Mouse (Mus musculus) intestine, embryonic 16.5 days (tissue): ENCODE measurements around the gene Sike1. TPM values are rescaled to one million over a fixed set of nuclear protein-coding genes. Genes with fewer than 3 reads are reported as not detected.
A peak's percentile ranks its signal among the peaks of the same experiment; 100 is the strongest.

Source experiments
- ATAC-seq: fragments of 200-750 bp; cut with Nextera tagmentation; 2 replicates; pipeline ENCODE4 v1.8.0; 2017; ENCODE audit warnings: moderate TSS enrichment, moderate library complexity
- H3K27ac ChIP-seq: fragments of 300-500 bp; sonication (generic); 2 replicates; pipeline ENCODE4 v1.5.1; 2014; ENCODE audit warnings: mild to moderate bottlenecking, low read length
- H3K27me3 ChIP-seq: fragments of 300-500 bp; sonication (generic); replicated peaks from 2 replicates; pipeline ENCODE4 v1.6.1; 2014; ENCODE audit warnings: low read length, control low read depth, mixed read lengths; ENCODE audit not compliant: control insufficient read depth, insufficient read depth
- H3K36me3 ChIP-seq: fragments of 300-500 bp; sonication (generic); 2 replicates; pipeline ENCODE4 v1.6.1; 2014; ENCODE audit warnings: low read length, control low read depth; ENCODE audit not compliant: control insufficient read depth, insufficient read depth
- H3K4me1 ChIP-seq: fragments of 300-500 bp; sonication (generic); 2 replicates; pipeline ENCODE4 v1.6.1; 2014; ENCODE audit warnings: low read length, control low read depth, mixed read lengths; ENCODE audit not compliant: control insufficient read depth, insufficient read depth
- H3K4me2 ChIP-seq: fragments of 300-500 bp; sonication (generic); 2 replicates; pipeline ENCODE4 v1.6.1; 2014; ENCODE audit warnings: low read depth, low read length, control low read depth
- H3K4me3 ChIP-seq: fragments of 300-500 bp; sonication (generic); 2 replicates; pipeline ENCODE4 v1.5.1; 2014; ENCODE audit warnings: mild to moderate bottlenecking, low read length
- H3K9ac ChIP-seq: fragments of 300-500 bp; sonication (generic); 2 replicates; pipeline ENCODE4 v1.6.1; 2014; ENCODE audit warnings: low read depth, low read length
- H3K9me3 ChIP-seq: fragments of 300-500 bp; sonication (generic); 2 replicates; pipeline ENCODE4 v1.6.1; 2016; ENCODE audit warnings: low read length, control low read depth; ENCODE audit not compliant: control insufficient read depth
- WGBS: fragments of 180-500 bp; shearing (Covaris S2); extraction: QIAGEN DNeasy Blood & Tissue Kit; methylation state at CpG from one replicate; pipeline ENCODE4 v1.1.7; 2014; 5-methylcytosine and 5-hydroxymethylcytosine counted together
- polyA plus RNA-seq: library from polyadenylated mRNA; unstranded; fragments of >200 nt; fragmentation: Nextera tagmentation; extraction: Ambion mirVana; gene quantifications from 2 replicates; pipeline ENCODE4 v1.2.1, GENCODE M21; 2015

Gene Sike1
- polyA plus RNA-seq, 1 experiment from 2014 or later: 43.4 TPM

DNA sequence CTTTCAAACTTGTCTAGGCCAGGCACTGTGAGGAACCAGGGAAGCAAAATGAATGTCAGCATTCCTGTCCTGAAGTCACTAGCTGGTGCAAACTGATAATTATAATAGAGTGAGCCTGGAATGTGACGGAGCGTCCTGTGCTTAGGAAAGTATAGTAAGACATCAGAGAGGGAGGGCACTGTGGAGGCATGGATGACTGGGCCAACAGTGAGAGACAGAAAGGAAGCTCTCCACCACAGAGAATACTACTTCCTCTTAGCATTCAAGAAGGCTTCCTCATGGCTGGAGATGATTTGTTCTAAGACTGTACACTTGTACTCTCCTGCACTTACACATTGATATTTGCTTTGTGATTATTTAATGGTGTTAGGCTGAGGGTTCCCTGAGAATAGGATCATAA, 21.8 kb downstream of the Sike1 start:
- WGBS: 80% methylated on average over 2 of the region's 2 CpGs
- no peaks in the 10 kb centered on the region for H3K36me3 ChIP-seq
- H3K27me3 ChIP-seq: no peaks in the 10 kb centered on the region
- H3K9me3 ChIP-seq: no peaks in the 10 kb centered on the region
- no peak overlapping the region for H3K4me2 ChIP-seq
- no peak overlapping the region for H3K4me3 ChIP-seq
- no peak for ATAC-seq
- H3K4me1 ChIP-seq: peaks cover 7% of the 10 kb centered on the region
- no peak overlapping the region for H3K9ac ChIP-seq
- no peak overlapping the region for H3K27ac ChIP-seq

DNA sequence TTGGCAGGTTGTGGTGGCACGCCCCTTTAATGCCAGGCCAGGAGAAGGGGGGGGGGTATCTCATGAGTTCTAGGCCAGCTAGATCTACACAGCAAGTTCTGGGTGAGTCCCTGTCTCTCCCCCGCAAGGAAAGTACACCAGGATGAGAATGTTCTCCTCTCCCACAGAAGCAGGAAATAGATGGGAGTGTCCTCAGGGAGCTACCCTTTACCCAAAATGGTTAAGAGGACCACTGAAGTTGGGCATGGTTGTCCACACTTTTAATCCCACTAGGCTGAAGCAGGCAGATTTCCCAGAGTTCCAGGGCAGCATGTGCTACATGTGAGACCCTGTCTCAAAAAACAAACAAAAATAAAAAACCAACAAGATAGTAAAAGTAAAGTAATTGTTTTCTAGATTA, 24.0 kb downstream of the Sike1 start:
- H3K9ac ChIP-seq: no peak overlapping the region
- peak overlapping the region; percentile 95; the same call in 1 of the 2 replicates for H3K27ac ChIP-seq
- WGBS: 91% methylated on average over 2 of the region's 2 CpGs

DNA sequence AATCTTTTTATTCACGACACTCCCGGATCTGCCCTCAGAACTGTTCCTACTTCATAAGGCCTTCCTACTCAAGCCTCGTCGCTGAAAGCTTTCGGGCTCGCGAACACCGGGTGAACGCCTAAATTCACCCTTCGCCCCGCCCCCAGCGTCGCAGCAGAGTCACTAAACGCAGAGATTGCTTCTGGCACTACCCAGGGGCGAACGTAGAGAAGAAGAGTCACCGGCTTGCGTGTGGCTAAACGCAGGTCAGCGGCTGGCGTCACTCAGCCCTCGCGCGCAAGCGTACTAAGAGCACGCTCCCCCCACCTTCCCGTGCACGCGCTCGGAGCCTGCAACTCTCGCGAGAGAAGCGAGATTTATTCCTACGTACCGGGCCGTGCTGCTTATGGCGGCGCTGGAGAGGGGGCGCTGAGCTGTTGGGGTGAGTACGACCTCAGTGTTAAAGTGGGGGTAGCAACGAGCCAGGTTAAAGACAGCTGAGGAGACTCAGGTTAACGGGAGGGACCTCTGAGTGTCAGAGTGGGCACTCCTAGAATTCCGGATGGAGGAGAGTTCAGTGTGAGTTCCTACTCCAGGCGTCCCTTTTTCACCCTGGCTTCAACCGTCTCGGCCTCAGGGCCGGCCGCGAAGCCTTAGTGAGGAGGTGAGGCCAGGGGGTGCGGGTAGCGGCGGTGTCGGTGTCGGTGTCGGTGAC, 24.9 kb downstream of the Sike1 start, which contains the start of gene Csde1:
Gene Csde1, plus strand, starts transcription at position 178 of the 694 bp plus-strand sequence.
- peak within 1 kb of the TSS; percentile 96 for H3K27ac ChIP-seq
- peak; percentile 93 for ATAC-seq
- H3K4me3 ChIP-seq: peak within 1 kb of the TSS; percentile 90
- WGBS: under 1% methylated on average over 55 of the region's 55 CpGs
- peaks cover 9% of the 10 kb centered on the region for H3K4me1 ChIP-seq
- H3K36me3 ChIP-seq: no peaks in the 10 kb centered on the region
- peak within 1 kb of the TSS; percentile 99 for H3K9ac ChIP-seq
- H3K27me3 ChIP-seq: no peaks in the 10 kb centered on the region
- H3K9me3 ChIP-seq: no peaks in the 10 kb centered on the region
- H3K4me2 ChIP-seq: peak within 1 kb of the TSS; percentile 66

More for the DNA sequence above, 24.0 kb downstream of the Sike1 start:
- H3K9me3 ChIP-seq: no peaks in the 10 kb centered on the region
- no peak overlapping the region for H3K4me3 ChIP-seq
- ATAC-seq: no peak
- peak overlapping the region; percentile 53; the same call in 1 of the 2 replicates for H3K4me2 ChIP-seq
- no peaks in the 10 kb centered on the region for H3K36me3 ChIP-seq
- no peaks in the 10 kb centered on the region for H3K27me3 ChIP-seq
- peaks cover 9% of the 10 kb centered on the region for H3K4me1 ChIP-seq

DNA sequence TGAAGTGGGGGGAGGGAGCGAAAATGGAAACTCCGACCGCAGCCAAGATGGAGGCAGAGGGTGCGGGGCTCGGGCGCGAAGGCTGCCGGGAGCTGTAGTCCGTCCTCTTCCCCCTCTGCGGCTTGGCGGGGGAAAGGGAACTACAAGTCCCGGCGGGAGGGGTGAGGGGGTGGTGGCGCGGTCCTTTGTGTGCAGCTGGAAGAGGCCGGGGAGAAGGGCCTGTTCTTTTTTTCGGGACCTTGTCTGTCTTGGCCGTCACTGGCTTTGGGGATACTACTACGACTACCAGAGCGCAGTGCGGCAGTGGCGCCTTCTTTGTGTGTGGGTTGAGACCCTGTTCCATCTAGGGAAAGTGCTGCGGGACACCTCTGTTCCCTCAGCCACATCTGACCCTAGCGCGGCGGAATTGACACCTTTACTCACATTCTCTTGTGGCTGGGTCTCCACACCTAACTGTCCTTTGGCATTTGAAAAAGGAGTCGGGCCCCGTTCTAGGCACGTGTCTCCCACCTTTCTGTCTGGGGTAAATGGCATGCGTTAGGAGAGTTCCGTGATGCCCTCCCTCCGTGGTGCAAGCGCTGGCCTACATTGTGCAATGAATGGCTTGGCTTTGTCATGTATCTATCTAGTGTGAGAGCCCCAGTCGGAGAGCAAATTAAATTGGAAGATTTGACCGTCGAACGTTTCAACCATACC, 25.6 kb downstream of the Sike1 start:
- Histone ChIP-seq H3K27ac (peak overlapping the region; percentile 96), H3K27me3 (no peaks in the 10 kb centered on the region), H3K4me2 (peak overlapping the region; percentile 66), H3K4me1 (peaks cover 9% of the 10 kb centered on the region), H3K4me3 (peak overlapping the region; percentile 90), H3K9me3 (no peaks in the 10 kb centered on the region), H3K36me3 (no peaks in the 10 kb centered on the region), H3K9ac (peak overlapping the region; percentile 99)
- ATAC-seq: peak; percentile 93
- WGBS: under 1% methylated on average over 34 of the region's 37 CpGs

DNA sequence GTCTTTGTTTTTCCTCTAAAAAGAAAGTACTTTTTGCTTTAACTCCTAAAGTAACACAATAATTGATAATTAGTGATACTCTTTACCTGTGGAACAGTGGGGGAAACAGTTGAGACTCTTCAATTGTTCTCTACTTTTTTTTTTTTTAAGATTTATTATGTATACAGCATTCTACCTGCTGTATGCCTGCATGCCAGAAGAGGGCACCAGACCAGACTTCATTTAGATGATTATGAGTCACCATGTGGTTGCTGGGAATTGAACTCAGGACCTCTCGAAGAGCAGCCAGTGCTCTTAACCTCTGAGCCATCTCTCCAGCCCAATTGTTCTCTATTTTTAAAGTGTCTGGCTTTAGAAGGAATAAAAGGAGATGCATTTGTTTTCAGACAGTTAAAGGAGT, 30.7 kb downstream of the Sike1 start:
- Histone ChIP-seq H3K9me3 (no peaks in the 10 kb centered on the region), H3K36me3 (0 out of 2 replicates have a peak, but pooled peaks cover 5% of the 10 kb centered on the region), H3K4me2 (no peak overlapping the region), H3K27ac (no peak overlapping the region), H3K27me3 (no peaks in the 10 kb centered on the region), H3K9ac (no peak overlapping the region), H3K4me3 (no peak overlapping the region), H3K4me1 (peaks cover 9% of the 10 kb centered on the region)
- no peak for ATAC-seq
- WGBS: 88% methylated on average over 1 of the region's 1 CpGs

DNA sequence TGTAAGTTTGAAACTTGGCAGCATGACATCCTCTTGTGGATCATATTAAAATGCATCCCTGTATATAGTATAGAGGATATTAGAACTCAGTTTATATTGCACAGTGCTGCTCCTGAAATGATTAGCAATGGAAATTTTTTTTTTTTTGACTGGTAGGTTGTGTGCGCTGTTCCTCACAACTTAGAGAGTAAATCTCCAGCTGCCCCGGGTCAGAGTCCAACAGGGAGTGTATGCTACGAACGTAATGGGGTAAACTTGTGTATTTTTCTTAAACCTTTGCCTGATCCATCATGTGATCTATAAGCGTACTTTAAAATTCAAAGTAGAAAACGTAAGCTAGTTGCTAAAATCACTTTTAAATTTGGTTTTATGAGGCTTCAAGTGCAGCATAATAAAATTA, 44.8 kb downstream of the Sike1 start:
- H3K9me3 ChIP-seq: no peaks in the 10 kb centered on the region
- peak; percentile 83 for ATAC-seq
- no peak overlapping the region for H3K27ac ChIP-seq
- WGBS: 69% methylated on average over 6 of the region's 6 CpGs
- H3K4me1 ChIP-seq: 0 out of 2 replicates have a peak, but pooled peaks cover 5% of the 10 kb centered on the region
- no peak overlapping the region for H3K9ac ChIP-seq
- peaks cover 6% of the 10 kb centered on the region; the same call in 1 of the 2 replicates for H3K36me3 ChIP-seq
- H3K27me3 ChIP-seq: no peaks in the 10 kb centered on the region
- H3K4me3 ChIP-seq: no peak overlapping the region
- no peak overlapping the region for H3K4me2 ChIP-seq

DNA sequence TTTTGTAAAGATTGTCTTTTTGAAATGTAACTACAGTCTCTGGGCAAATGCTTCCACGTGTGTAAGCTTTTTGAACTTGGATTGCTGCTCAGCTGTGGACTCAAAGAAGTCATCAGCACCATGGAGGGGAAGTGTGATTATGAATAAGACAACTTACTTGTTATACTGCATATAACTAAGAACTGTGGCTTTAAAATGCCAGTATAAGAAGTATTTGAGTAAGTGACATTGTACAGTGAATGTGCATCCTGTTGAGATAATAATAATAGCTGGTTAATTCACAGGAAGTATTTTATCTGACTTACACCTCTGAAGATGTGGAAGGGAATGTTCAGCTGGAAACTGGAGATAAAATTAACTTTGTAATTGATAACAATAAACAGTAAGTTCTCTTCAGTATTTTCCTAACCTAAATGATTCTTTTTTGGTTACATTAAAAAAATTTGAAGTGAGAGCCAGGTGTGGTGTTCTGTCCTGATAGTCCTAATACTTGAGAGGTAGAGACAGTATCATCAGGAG, 45.4 kb downstream of the Sike1 start:
- H3K27me3 ChIP-seq: no peaks in the 10 kb centered on the region
- H3K4me3 ChIP-seq: no peak overlapping the region
- no peak overlapping the region for H3K4me2 ChIP-seq
- no peaks in the 10 kb centered on the region for H3K9me3 ChIP-seq
- H3K9ac ChIP-seq: no peak overlapping the region
- 68% methylated on average over 1 of the region's 1 CpGs for WGBS
- H3K27ac ChIP-seq: no peak overlapping the region
- H3K36me3 ChIP-seq: peaks cover 9% of the 10 kb centered on the region; the same call in 1 of the 2 replicates
- 0 out of 2 replicates have a peak, but pooled peaks cover 5% of the 10 kb centered on the region for H3K4me1 ChIP-seq
- no peak for ATAC-seq

DNA sequence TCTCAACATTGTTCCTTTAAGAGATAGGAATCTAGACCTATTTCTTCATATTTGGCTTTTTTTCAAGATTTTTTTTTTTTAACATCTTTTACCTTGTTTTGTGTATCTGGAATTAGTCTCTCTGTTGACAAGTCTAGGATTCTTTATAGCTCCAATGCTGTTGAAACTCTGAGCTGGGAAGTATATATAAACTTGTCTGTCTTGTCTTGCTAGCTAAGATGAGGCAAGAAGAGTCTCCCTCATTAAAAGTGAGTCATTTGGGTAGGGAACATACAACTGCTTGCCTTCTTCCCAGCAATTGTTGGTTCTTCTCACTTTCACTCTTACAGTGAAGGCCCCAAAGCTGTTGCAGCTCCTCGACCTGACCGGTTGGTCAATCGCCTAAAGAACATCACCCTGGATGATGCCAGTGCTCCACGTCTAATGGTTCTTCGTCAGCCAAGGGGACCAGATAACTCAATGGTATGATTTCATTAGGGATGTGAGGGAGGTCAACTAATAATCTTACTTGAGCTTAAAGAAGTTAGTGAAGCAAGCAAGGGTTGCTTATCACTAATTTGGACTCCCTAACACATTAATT, 60.6 kb downstream of the Sike1 start:
- no peaks in the 10 kb centered on the region for H3K9me3 ChIP-seq
- H3K27ac ChIP-seq: no peak overlapping the region
- no peak overlapping the region for H3K4me3 ChIP-seq
- ATAC-seq: no peak
- peaks cover 4% of the 10 kb centered on the region; the same call in 1 of the 2 replicates for H3K4me1 ChIP-seq
- no peaks in the 10 kb centered on the region for H3K27me3 ChIP-seq
- H3K9ac ChIP-seq: no peak overlapping the region
- H3K4me2 ChIP-seq: no peak overlapping the region
- WGBS: 83% methylated on average over 5 of the region's 5 CpGs
- H3K36me3 ChIP-seq: peaks cover 6% of the 10 kb centered on the region; the same call in 1 of the 2 replicates

DNA sequence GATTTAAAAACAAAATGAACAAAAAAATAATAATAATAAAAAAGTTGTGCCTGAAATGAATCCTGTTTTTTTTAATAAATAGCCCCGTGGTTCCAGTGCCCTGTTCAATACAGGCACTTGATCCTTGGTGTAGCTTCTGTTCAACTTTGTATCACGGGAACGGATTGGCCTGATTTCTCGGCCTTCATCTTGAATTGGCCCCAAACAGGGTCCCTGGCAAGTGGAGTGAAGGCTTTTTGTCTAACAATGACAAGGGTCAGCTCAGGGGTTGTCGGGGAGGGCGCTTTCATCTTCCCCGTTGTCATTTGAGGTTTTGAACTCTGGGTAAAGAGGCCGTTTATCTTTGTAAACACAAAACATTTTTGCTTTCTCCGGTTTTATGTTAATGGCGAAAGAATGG, 62.2 kb downstream of the Sike1 start:
- Histone ChIP-seq H3K36me3 (peaks cover 10% of the 10 kb centered on the region), H3K4me2 (peak overlapping the region; percentile 63), H3K27ac (peak overlapping the region; percentile 66; the same call in 1 of the 2 replicates), H3K4me1 (peaks cover 4% of the 10 kb centered on the region; the same call in 1 of the 2 replicates), H3K9ac (peak overlapping the region; percentile 58), H3K4me3 (peak overlapping the region; percentile 84), H3K27me3 (no peaks in the 10 kb centered on the region), H3K9me3 (no peaks in the 10 kb centered on the region)
- peak; percentile 59 for ATAC-seq
- WGBS: 3% methylated on average over 10 of the region's 10 CpGs
